Mouse (Mus musculus) embryonic facial prominence, embryonic 13.5 days (tissue): ENCODE data around the gene Tmem131. TPM values are rescaled to one million over a fixed set of nuclear protein-coding genes. Genes with fewer than 3 reads are reported as not detected.
"Not testable (repeated sequence)": the region's sequence is repeated elsewhere in the genome, so short reads cannot be mapped to it uniquely, and the experiment has no call there.

Source experiments
- ATAC-seq: fragments of 200-750 bp; cut with Nextera tagmentation; 2 replicates; pipeline ENCODE4 v1.8.0; 2017; ENCODE audit warnings: low read depth; ENCODE audit not compliant: insufficient number of reproducible peaks, insufficient read depth, low FRiP score, low TSS enrichment
- H3K27ac ChIP-seq: fragments of 300-500 bp; sonication (generic); 2 replicates; pipeline ENCODE4 v1.5.1; 2015; ENCODE audit warnings: moderate library complexity, mild to moderate bottlenecking, inconsistent platforms
- H3K27me3 ChIP-seq: fragments of 300-500 bp; sonication (generic); 2 replicates; pipeline ENCODE4 v1.6.1; 2015; ENCODE audit warnings: mild to moderate bottlenecking, inconsistent platforms
- H3K36me3 ChIP-seq: fragments of 300-500 bp; sonication (generic); 2 replicates; pipeline ENCODE4 v1.6.1; 2015; ENCODE audit warnings: mild to moderate bottlenecking, inconsistent platforms
- H3K4me1 ChIP-seq: fragments of 300-500 bp; sonication (generic); 2 replicates; pipeline ENCODE4 v1.6.1; 2015; ENCODE audit warnings: inconsistent platforms
- H3K4me2 ChIP-seq: fragments of 300-500 bp; sonication (generic); 2 replicates; pipeline ENCODE4 v1.6.1; 2015; ENCODE audit warnings: moderate library complexity, mild to moderate bottlenecking, inconsistent platforms
- H3K4me3 ChIP-seq: fragments of 300-500 bp; sonication (generic); 2 replicates; pipeline ENCODE4 v1.5.1; 2015; ENCODE audit warnings: mild to moderate bottlenecking, inconsistent platforms
- H3K9ac ChIP-seq: fragments of 300-500 bp; sonication (generic); 2 replicates; pipeline ENCODE4 v1.6.1; 2015; ENCODE audit warnings: mild to moderate bottlenecking, inconsistent platforms
- H3K9me3 ChIP-seq: fragments of 300-500 bp; sonication (generic); 2 replicates; pipeline ENCODE4 v1.6.1; 2016; ENCODE audit warnings: inconsistent platforms
- WGBS: fragments of 180-500 bp; shearing (Covaris S2); methylation state at CpG from one replicate; pipeline ENCODE4 v1.1.7; 2015; ENCODE audit warnings: mixed read lengths; 5-methylcytosine and 5-hydroxymethylcytosine counted together
- polyA plus RNA-seq: library from polyadenylated mRNA; unstranded; fragments of >200 nt; fragmentation: Nextera tagmentation; extraction: Ambion mirVana; gene quantifications from 2 replicates; pipeline ENCODE4 v1.2.1, GENCODE M21; 2015

Tmem131 gene
- polyA plus RNA-seq, 1 experiment from 2014 or later = 17.8 TPM

- Histone ChIP-seq H3K27ac (no peak overlapping the region), H3K4me1 (peaks cover 17% of the 10 kb centered on the region), H3K36me3 (no peaks in the 10 kb centered on the region), H3K9me3 (no peaks in the 10 kb centered on the region), H3K27me3 (no peaks in the 10 kb centered on the region), H3K4me3 (no peak overlapping the region), H3K9ac (no peak overlapping the region), H3K4me2 (no peak overlapping the region)
- WGBS = 92% methylated on average over 7 of the region's 7 CpGs
- no peak for ATAC-seq
These were observed 29.7 kb downstream of the Tmem131 start for GRCm38 (mm10) chr1:36913806-36914205.

DNA sequence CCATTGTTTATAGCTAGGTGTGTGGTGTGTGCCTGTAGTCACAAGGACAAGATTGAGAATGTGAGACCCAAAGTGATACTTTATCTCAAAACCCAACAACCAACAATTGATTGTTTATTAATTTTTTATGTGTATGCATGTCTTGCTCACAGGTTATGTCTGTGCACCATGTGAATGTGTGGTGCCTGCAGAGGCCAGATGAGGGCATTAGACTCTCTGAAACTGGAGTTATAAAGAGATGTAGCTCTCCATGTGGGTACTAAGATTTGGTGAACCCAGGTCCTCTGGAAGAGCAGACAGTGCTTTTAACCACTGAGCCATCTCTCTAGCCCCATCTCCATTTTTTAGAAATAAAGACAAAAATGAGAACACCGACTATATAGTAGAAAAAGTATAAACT is 31.2 kb downstream of the Tmem131 start:
- no peaks in the 10 kb centered on the region for H3K9me3 ChIP-seq
- WGBS = 87% methylated on average over 1 of the region's 1 CpGs
- no peak overlapping the region for H3K27ac ChIP-seq
- H3K36me3 ChIP-seq = peaks cover under 1% of the 10 kb centered on the region; the same call in 1 of the 2 replicates
- peaks cover 20% of the 10 kb centered on the region for H3K4me1 ChIP-seq
- ATAC-seq = no peak
- H3K27me3 ChIP-seq = no peaks in the 10 kb centered on the region
- H3K4me3 ChIP-seq = no peak overlapping the region
- no peak overlapping the region for H3K9ac ChIP-seq
- no peak overlapping the region for H3K4me2 ChIP-seq

GRCm38 (mm10) chr1:36911603-36912002 is 31.9 kb downstream of the Tmem131 start:
- 86% methylated on average over 3 of the region's 3 CpGs for WGBS

GRCm38 (mm10) chr1:36910397-36910796 is 33.1 kb downstream of the Tmem131 start:
- H3K27me3 ChIP-seq = no peaks in the 10 kb centered on the region
- H3K4me3 ChIP-seq = no peak overlapping the region
- no peak overlapping the region for H3K9ac ChIP-seq
- peaks cover 18% of the 10 kb centered on the region for H3K4me1 ChIP-seq
- H3K9me3 ChIP-seq = no peaks in the 10 kb centered on the region
- H3K36me3 ChIP-seq = peaks cover 4% of the 10 kb centered on the region; the same call in 1 of the 2 replicates
- WGBS = 80% methylated on average over 5 of the region's 5 CpGs
- ATAC-seq = no peak
- no peak overlapping the region for H3K27ac ChIP-seq
- H3K4me2 ChIP-seq = no peak overlapping the region

More at GRCm38 (mm10) chr1:36911603-36912002, 31.9 kb downstream of the Tmem131 start:
- ATAC-seq = no peak
- Histone ChIP-seq H3K4me2 (no peak overlapping the region), H3K27me3 (no peaks in the 10 kb centered on the region), H3K9ac (no peak overlapping the region), H3K9me3 (no peaks in the 10 kb centered on the region), H3K27ac (no peak overlapping the region), H3K4me1 (peaks cover 20% of the 10 kb centered on the region), H3K36me3 (peaks cover 4% of the 10 kb centered on the region; the same call in 1 of the 2 replicates), H3K4me3 (no peak overlapping the region)

- H3K36me3 ChIP-seq, ATAC-seq, H3K4me3 ChIP-seq, H3K9me3 ChIP-seq, H3K4me2 ChIP-seq, H3K27me3 ChIP-seq, H3K9ac ChIP-seq, H3K27ac ChIP-seq: not testable (repeated sequence)
- peaks cover 19% of the 10 kb centered on the region for H3K4me1 ChIP-seq
- 80% methylated on average over 7 of the region's 7 CpGs for WGBS
These were observed 33.5 kb downstream of the Tmem131 start for GRCm38 (mm10) chr1:36909965-36910364.

DNA sequence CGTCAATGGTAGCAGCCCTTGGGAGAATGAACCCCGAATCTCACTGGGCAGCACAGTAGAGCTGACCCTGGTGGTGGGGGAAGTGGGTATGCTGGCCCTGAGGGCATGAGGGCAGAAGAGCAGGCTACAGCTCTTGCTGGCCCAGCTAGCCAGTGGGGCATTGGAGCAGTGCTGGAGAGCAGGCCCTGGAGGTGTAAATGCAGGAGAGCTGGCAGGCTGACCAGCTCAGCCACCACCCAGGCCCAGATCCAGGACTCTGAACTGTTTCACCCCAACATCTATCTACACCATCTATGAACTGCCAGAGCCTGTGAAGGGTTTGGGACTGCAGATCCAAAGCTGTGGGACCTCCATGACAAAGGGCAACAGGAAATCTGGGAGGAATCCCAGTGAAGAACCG is 38.2 kb downstream of the Tmem131 start:
- no peak overlapping the region for H3K27ac ChIP-seq
- ATAC-seq = no peak
- no peak overlapping the region for H3K9ac ChIP-seq
- peaks cover 4% of the 10 kb centered on the region; the same call in 1 of the 2 replicates for H3K36me3 ChIP-seq
- peaks cover 26% of the 10 kb centered on the region for H3K4me1 ChIP-seq
- no peaks in the 10 kb centered on the region for H3K9me3 ChIP-seq
- WGBS = 78% methylated on average over 3 of the region's 3 CpGs
- no peak overlapping the region for H3K4me2 ChIP-seq
- H3K4me3 ChIP-seq = no peak overlapping the region
- no peaks in the 10 kb centered on the region for H3K27me3 ChIP-seq

- Histone ChIP-seq H3K4me1 (peaks cover 26% of the 10 kb centered on the region), H3K9ac (no peak overlapping the region), H3K27ac (no peak overlapping the region), H3K36me3 (peaks cover 4% of the 10 kb centered on the region; the same call in 1 of the 2 replicates), H3K4me2 (no peak overlapping the region), H3K4me3 (no peak overlapping the region), H3K27me3 (no peaks in the 10 kb centered on the region), H3K9me3 (no peaks in the 10 kb centered on the region)
- 60% methylated on average over 6 of the region's 6 CpGs for WGBS
- ATAC-seq = no peak
These were observed 39.0 kb downstream of the Tmem131 start for GRCm38 (mm10) chr1:36904489-36904888.

DNA sequence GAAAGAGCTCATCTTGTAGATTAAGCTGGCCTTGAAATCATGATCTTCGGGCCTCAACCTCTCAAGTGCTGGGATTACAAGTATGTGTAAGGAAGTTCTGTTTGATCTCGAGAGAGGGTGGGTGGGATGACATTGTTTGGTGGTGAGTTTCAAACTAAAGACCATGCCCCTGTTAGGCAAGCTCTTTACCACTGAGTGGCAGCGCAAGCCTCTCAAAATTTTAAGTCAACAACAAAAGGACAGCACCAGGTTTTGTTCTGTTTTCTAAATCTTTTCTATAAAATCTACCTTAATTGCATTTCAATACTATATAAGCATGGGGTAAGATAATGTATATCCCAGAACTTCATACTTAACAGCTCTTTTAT is 39.4 kb downstream of the Tmem131 start:
- H3K9me3 ChIP-seq = no peaks in the 10 kb centered on the region
- peaks cover 26% of the 10 kb centered on the region for H3K4me1 ChIP-seq
- 63% methylated on average over 3 of the region's 3 CpGs for WGBS
- no peak overlapping the region for H3K9ac ChIP-seq
- no peak overlapping the region for H3K4me2 ChIP-seq
- no peak for ATAC-seq
- no peak overlapping the region for H3K4me3 ChIP-seq
- no peak overlapping the region for H3K27ac ChIP-seq
- no peaks in the 10 kb centered on the region for H3K27me3 ChIP-seq
- H3K36me3 ChIP-seq = peaks cover 4% of the 10 kb centered on the region; the same call in 1 of the 2 replicates

- H3K9me3 ChIP-seq = no peaks in the 10 kb centered on the region
- no peak overlapping the region for H3K27ac ChIP-seq
- H3K36me3 ChIP-seq = peaks cover 4% of the 10 kb centered on the region; the same call in 1 of the 2 replicates
- no peak overlapping the region for H3K4me2 ChIP-seq
- no peak overlapping the region for H3K4me3 ChIP-seq
- H3K9ac ChIP-seq = no peak overlapping the region
- no peaks in the 10 kb centered on the region for H3K27me3 ChIP-seq
- peaks cover 26% of the 10 kb centered on the region for H3K4me1 ChIP-seq
- ATAC-seq = no peak
- WGBS = 95% methylated on average over 15 of the region's 15 CpGs
These were observed 39.9 kb downstream of the Tmem131 start for GRCm38 (mm10) chr1:36903376-36904083.

DNA sequence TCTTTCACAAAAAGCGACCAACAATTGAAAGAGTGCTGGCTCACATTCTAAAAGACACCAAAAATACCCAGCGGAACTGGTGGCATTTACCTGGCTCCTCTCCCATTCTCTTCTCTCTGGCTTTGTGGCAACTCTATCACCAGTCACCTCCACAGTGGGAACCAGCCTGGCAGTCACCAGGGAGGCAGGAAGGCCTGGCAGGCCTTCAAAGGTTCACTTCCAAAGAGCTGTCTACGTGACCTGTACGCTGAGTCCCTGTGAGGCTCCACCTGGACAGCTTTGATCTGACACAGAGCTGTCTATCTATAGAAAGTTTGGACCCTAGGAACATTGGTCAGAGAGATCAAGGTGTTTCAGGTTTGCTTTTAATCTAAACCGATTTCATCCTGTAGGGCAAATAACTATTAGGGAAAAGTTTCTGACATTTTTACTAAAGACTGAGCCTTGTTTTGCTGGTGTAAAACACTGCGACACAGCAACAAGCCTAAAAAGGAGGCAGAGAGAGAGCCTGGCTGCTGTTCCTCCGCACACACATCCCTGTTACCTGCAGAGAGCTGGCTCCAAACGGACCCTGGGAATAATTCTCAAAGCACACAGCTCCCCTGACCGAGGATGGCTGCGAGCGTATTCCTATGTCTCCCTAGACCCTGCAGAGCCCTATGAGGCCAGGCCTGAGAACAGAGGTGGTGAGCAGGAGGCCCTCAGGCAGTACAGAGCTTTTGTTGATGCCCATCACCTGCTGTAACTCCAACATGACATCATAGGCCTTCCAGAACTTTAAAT is 40.7 kb downstream of the Tmem131 start:
- no peak for ATAC-seq
- Histone ChIP-seq H3K9me3 (no peaks in the 10 kb centered on the region), H3K4me3 (no peak overlapping the region), H3K36me3 (peaks cover 4% of the 10 kb centered on the region; the same call in 1 of the 2 replicates), H3K27me3 (no peaks in the 10 kb centered on the region), H3K27ac (no peak overlapping the region), H3K9ac (no peak overlapping the region), H3K4me1 (peaks cover 25% of the 10 kb centered on the region), H3K4me2 (no peak overlapping the region)
- WGBS = 84% methylated on average over 11 of the region's 11 CpGs

DNA sequence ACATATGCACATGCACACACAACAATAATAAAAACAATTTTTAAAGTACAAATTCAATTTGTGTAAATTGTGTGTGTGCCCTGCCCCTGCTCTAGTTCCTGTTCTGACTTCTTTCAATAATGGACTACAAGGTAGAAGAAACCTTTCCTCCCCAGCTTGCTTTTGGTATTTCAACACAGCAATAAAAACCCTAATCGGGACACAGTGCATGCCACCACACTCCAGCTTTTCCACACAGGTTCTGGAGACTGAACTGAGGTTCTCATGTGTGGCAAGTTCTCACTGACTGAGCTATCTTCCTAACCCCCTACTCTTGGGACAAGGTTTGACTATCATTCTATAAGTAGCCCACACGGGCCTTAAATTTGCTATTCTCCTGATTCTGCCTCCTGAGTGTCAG is 43.8 kb downstream of the Tmem131 start:
- Histone ChIP-seq H3K4me3 (no peak overlapping the region), H3K36me3 (no peaks in the 10 kb centered on the region), H3K4me2 (no peak overlapping the region), H3K9ac (no peak overlapping the region), H3K9me3 (no peaks in the 10 kb centered on the region), H3K27ac (no peak overlapping the region), H3K4me1 (peaks cover 18% of the 10 kb centered on the region), H3K27me3 (no peaks in the 10 kb centered on the region)
- ATAC-seq = no peak
- 88% methylated on average over 2 of the region's 2 CpGs for whole genome bisulfite sequencing

DNA sequence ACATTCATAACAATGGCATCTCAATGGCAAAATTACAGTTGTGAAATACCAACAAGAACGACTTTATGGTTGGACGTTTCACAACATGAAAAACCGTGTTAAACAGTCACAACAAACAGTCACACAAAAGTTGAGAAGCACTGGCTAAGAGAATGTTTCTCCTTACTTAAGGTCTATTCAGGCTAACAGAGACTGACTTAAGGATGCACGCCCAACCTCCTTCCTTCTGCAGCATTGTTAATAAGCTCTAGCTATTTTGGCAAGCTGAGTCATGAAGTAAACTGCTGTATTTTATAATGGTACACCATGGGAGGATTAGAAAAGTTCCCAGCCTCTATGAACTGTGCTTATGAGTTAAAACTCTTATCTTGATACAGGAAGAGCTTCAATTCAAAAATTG is 47.0 kb downstream of the Tmem131 start:
- WGBS = 83% methylated on average over 4 of the region's 4 CpGs
- Histone ChIP-seq H3K27me3 (no peaks in the 10 kb centered on the region), H3K4me1 (0 out of 2 replicates have a peak, but pooled peaks cover 3% of the 10 kb centered on the region), H3K4me2 (no peak overlapping the region), H3K9me3 (no peaks in the 10 kb centered on the region), H3K27ac (no peak overlapping the region), H3K9ac (no peak overlapping the region), H3K4me3 (no peak overlapping the region), H3K36me3 (no peaks in the 10 kb centered on the region)
- ATAC-seq = no peak
